Mouse (Mus musculus) heart, postnatal 36 days (tissue): Measurements from ENCODE around the gene Olfr211. TPM values are rescaled to one million over a fixed set of nuclear protein-coding genes. Genes with fewer than 3 reads are reported as not detected.
A peak's percentile ranks its signal among the peaks of the same experiment; 100 is the strongest.
"Not testable (repeated sequence)": the region's sequence is repeated elsewhere in the genome, so short reads cannot be mapped to it uniquely, and the experiment has no call there.

Source experiments
- DNase-seq, 2 experiments: peaks; one replicate each; pipeline ENCODE4 v3.0.0; 2021 to 2022
- intact Hi-C: fragments of 180-260 bp; cut with DNase I; formaldehyde crosslinking; loops from one replicate; pipeline ENCODE4 v1.15.1; 2025
- total RNA-seq, 2 experiments: library from RNA; stranded (reverse); gene quantifications; 2 replicates each; pipeline ENCODE4 v1.2.3; 2021

Gene Olfr211
- not detected for total RNA-seq

DNA sequence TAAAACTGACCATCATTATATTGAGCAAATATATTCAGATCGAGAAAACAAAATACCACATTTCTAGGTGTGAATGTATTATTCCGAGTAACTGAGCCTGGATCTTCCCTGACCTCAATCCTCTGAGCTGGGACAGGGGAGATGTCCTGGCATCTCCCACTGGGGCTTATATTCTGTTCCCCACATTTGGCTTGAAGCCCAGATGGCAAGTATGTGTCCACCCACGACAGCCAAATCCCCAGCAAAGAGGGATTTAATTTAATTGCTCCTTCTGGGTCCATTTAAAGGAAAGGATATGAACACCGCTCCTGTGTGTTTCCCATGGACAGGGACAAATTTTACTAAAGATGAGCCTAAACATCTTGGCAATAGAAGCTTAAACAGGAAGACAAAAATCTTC is at the start of gene Olfr211:
Olfr211 (plus strand) TSS at position 301 of the 400 bp plus-strand sequence.
- intact Hi-C loops, result no loop called here
- DNase-seq, result no peak

DNA sequence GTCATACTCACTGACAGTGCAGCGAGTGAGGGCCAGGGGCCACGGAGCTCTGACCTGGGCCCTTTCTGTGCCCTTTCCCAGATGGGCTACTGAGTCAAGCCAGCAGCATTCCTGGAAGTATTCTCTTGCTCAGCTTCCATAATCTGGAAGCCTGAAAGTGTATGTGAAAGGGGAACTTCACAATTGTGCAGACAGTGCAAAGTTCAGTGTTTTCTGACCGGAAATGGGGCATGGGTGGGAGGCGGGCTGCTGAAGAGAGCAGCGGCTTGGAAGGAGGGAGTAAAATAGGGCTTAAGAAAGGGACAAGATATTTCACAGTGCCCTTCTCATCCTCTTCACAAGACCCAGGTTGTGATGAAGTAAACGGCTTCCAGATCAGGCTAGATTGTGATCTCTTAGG is 49.4 kb upstream of the Olfr211 start:
- no peak for DNase-seq
- intact Hi-C loops, result no loop called here

DNA sequence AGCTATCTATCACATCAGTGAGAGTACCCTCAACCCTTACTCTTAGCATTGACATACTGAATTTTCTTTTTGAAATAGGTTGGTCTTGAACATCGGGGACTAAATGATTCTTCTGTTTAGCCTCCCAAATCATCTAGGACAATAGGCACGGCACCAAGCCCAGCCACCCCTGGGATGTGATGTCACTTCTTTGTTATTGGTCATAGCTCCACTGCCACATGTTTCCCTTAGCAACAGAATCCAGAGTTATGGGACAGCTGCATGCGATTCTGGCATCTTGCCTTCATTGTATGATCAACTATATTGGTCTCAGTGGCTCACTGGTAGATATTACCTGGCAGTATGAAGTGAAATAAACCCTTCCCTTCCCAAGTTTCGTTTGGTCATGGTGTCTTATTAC is 48.4 kb upstream of the Olfr211 start:
- no peak for DNase-seq
- intact Hi-C loops, result no loop called here

DNA sequence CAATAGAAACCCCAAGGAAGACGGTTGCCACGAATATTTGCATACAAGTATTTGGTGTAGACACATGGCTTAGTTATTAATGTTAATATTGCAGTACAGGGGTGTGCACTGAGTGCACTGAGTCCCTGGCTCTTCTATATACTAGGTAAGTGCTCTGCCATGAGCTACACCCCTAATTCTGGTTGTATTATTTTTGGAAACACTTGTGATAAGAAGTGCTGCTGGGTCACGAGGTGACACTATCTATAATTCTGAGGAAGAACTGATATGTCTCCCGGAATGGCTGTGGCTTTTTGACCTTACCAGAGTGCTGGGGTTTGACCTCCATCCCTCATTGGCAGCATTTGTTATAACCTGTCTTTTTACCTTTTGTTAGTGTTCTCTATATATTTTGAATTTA is 48.0 kb upstream of the Olfr211 start:
- no peak for DNase-seq

DNA sequence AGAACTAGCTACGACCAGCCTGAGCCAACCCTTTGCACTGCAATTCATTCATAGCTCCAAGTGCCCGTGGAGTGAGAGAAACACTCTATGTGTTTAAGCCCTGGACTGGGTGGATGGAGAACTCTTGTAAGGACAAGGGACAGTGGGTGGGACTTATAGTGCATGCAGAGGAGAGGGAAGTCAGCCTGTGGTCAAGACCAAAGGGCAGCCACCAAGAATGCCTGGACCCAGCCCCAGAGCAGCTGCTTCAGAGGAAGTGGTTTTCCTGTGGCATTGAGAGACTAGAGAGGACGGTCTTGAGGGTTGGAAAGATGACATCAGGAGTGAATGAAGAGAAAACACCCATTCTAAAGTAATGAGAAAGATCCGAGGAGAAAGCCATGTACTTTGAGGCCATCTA is 33.1 kb upstream of the Olfr211 start:
- intact Hi-C loops, result no loop called here
- peak in 1 of 2 experiments; percentile 16 for DNase-seq

More for the DNA sequence above, 48.0 kb upstream of the Olfr211 start:
- intact Hi-C loops, result no loop called here

DNA sequence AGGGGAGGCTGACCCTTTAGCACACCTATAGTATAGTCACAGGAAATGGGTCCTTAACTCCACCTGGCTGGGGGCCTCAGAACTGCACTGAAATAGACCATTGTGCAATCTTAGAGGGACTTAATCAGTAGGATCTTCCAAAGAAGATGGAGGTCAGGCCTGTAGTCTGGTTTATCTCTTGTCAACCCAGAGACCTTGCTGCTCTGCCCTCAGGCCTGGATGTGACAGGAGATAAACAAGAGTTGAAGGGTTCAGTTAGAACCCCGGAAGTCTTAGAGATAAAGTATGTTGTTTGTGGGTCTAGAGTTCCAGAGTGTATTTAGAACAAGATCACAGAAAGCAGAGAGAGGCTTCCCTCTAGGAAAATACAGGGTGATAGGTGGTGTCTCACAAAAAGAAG is 32.4 kb upstream of the Olfr211 start:
- DNase-seq, result no peak
- intact Hi-C loops, result no loop called here

DNA sequence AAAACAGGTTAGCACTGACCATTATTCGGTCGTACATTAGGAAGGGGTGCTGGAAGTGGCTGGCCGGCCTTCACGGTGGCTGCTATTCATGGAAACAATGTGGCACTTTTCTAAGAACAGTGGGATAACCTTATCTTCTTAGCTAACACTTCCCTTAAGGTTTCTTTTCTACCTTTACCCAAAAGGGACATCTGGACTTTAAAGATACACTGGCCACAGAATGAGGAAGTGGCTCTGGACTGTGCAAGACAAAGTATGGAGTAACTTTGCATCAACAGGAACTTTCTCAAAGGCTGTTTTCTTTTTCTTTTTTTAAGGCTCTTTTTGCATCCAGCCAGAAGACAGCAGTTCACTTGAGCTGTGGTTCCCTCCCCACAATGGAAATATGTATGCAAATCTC is 30.2 kb upstream of the Olfr211 start:
- no peak for DNase-seq
- intact Hi-C loops, result no loop called here

DNA sequence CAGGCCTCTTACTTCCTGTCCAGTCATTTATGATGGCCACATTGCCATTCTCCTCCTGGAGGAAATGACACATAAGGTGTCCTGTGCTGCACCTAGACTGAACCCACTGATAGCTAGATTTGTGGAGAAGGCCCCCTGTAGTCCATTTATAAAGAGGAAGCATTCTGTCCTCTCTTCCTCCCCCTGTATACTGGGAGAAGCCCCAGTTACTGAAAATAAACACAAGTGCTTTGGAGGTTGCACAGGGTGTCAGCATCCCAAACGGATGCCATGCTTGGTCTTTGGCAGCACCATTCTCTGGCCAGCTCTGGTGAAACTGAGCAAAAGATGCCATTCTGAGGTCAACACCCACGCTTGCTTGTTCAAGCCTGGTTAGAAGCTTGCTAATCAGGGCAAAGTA is 29.7 kb upstream of the Olfr211 start:
- no peak for DNase-seq
- intact Hi-C loops, result no loop called here

DNA sequence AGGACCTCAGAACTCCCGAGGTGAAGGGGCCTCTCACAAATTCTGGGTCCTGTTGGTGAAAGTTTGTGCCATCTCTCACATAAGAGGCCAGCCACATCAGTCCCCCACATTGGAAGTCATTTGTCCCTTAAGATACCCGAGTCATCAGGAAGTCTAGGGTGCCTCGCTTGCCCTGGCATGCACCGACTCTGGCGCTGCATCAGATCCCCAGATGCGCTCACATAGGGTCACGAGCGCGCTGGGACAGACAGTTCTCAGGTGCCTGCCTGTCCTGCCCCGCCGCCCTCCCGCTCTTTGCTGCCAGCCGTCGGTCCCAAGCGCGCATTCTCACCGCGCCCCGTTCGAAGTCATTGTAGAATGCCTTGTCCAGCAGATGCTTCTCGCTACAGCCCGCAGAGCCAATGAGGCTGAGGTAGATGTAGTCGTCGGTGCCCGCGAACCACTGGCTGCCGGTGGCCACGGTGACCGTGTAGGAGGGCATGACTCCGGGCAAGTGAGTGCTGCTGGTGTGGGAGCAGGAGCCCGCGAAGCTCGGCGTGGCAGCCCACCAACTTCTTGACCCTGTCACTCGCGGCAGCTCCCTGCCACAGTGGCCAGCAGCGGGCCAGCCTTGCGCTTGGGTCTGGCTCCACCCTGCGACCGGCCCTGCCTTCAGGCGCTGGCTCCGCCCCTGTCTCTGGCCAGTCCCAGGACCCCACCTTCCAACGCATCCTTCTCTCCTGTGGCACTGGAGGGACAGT is 28.2 kb upstream of the Olfr211 start, which contains the start of gene Alox5:
Alox5 (minus strand) TSS at position 635 of the 740 bp plus-strand sequence.
- DNase-seq, result peak; percentile 40 to 47

DNA sequence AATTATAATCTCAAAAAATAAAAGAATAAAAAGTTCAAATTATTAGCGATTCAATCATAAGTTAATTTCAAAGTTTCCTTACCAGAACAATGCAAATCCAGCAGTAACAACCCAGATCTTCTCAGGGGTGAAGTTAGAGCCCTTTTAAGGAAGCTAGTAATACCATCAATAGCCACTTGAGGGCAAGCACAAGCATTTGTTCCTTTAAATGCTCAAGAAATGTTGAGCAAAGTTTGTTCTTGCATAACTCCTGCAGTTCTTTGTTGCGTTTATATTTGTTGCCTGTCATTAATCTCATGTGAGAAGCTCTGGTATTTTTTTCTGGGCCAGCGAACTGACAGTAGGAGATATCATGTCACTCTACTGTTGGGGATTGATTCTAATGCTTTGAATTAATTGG is 20.8 kb upstream of the Olfr211 start:
- intact Hi-C loops, result no loop called here
- DNase-seq, result no peak

More for the DNA sequence above, 28.2 kb upstream of the Olfr211 start, which contains the start of gene Alox5:
- intact Hi-C loops, result no loop called here

DNA sequence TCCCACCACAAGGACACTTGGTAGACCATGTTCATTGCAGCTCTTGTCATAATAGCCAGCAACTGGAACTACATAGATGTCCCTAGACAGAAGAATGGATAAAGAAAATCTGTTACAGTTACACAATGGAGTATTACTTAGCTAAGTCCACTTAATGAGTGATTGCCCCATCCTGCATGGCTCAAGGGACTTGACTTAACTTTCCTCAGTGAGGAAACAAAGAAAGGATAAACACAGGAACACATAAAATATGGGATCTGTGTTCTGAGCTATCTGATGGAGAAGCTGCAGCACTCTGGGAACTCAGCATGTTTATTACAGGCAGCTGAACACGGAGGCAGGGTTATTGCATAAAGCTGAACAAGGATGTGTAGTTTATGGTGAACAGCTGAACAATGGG is 3.8 kb upstream of the Olfr211 start:
- intact Hi-C loops, result no loop called here

DNA sequence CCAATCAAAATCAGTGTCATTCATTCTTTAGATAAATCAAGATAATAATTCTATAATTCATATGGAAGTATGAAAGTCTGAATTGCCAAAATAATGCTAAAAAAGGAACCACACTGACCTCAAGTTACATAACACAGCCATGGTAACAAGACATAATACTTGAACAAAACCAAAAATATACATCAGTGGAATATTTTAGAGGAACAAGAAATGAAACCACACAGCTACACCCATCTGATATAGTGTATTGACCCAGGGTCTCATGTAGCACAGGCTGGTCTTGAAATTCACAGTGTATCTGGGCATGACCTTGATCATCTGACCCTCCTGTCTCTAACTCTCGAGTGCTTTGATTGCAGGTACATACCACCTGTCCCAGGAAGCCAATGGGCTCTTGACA is 2.1 kb upstream of the Olfr211 start:
- DNase-seq, result peak in 1 of 2 experiments; percentile 5
- intact Hi-C loops, result no loop called here

More for the DNA sequence above, 3.8 kb upstream of the Olfr211 start:
- no peak for DNase-seq

DNA sequence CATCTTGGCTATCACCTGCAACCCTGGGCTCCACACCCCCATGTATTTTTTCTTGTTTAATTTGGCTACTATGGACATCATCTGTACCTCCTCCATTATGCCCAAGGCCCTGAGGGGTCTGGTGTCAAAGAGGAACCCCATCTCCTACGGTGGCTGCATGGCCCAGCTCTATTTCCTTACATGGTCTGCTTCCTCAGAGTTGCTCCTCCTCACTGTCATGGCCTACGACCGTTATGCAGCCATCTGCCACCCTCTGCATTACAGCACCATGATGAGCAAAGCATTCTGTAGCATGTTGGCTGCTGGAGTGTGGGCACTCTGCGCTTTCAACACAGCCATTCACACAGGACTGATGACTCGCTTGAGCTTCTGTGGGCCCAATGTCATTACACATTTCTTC is 4.9 kb downstream of the Olfr211 start:
- DNase-seq, result no peak
- intact Hi-C loops, result no loop called here

DNA sequence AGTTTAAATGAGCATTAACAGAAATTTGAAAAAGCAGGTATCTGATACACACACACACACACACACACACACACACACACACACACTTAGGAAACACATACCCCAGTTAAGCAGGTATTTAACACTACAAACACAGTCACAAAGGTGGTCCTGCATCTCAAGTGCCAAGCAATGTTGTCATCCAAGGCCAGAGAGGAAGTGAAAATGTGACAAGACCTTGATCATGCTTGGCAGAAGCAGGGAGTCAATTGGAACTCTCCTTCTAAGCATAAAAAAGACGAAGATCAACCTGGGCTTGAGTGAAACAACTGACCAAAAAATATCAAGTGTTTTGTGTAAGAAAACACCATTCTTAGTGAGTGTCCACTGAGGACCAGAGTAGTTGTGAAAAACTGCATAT is 7.1 kb downstream of the Olfr211 start:
- intact Hi-C loops, result no loop called here
- no peak for DNase-seq

DNA sequence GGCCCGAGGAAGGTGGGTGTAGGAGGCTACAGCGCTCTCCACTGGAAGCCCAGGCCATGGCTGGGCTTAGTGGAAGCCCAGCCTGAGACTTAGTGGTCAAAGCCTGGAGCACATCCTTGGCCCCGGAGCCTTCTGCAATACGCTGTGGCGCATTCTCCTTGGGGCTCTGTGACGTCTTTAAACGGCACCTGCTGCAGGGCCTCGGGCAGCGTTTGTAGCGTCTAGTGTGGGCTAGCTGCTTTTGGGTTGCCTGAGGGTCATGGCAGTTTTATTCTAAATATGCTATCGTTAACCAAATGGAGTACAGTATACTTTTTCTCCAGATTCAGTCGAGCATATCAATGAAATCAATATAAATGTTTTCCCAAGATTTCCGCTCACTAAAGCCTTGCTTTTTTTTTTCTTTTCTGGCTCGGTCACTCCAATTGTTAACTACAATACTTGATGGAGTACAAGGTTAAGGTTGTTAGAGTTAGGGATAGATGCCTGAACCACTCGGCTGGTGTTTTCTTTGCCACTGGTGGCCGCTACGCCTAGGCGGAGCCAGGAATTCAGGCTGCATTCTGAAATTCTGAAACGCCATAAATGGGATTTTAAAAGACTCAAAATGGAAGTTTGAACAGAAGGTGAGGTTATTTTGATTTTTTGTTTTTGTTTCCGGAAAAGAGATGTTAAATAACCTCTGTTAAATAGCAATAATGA is 17.6 kb downstream of the Olfr211 start, which contains the start of gene Olfr212:
Olfr212 (plus strand) TSS at position 215 of the 702 bp plus-strand sequence.
- DNase-seq, intact Hi-C loops: not testable (repeated sequence)

DNA sequence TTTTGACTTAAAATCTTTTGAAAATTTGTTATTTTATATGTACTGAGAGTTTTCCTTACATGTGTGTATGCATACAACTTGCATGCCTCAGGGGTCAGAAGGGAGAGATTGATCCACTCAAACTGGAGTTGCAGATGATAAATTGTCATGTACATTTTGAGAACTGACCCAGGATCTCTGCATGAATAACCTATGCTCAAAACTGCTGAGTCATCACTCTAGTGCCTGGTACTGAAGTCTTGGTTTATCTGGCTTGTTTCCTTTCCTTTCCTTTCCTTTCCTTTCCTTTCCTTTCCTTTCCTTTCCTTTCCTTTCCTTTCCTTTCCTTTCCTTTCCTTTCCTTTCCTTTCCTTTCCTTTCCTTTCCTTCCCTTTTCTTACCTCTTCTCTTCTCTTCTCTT is 25.9 kb downstream of the Olfr211 start:
- DNase-seq, result no peak
- intact Hi-C loops, result no loop called here

DNA sequence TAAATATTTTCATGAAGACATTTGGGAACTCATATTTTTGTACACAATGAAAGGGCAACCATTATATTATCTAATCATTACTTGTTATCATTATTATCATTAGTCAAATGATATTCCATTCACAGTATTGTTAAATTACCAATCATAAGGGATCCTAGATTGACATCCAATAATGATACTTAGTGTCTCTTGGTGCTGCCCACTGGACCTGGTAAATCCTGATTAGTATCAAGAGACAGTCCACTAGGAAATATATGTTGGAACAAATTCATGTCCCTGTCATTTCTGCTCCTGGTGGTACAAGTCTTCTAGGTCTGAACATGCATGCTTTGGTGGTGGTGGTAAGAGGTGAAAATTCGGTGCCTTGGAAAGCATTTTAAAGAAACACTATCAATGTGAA is 49.3 kb downstream of the Olfr211 start, which contains the start of gene Olfr213:
Olfr213 (plus strand) TSS at position 301 of the 400 bp plus-strand sequence.
- intact Hi-C loops, result no loop called here
- no peak for DNase-seq

DNA sequence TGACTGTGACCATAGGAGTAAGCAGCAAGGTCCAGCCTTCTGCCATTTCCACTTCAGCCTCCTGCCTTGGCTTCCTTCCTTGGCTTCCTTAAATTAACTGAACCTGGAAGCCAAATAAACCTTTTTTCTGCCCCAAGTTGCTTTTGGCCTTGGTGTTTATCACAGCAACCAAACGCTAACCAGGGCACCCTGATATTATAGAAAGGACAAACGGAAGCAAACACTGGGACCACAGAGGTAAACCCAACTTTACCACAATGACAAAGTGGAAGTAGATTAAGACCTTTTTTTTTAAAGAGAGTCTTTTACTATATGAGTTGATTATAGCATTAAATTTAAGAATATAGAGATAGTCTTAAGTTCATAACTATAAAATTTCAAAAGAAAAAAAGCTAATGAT is 53.6 kb downstream of the Olfr211 start:
- DNase-seq, result no peak
- intact Hi-C loops, result no loop called here
